Mouse (Mus musculus) liver, embryonic 14.5 days (tissue): ENCODE data around the gene Klf14.

Source experiments
- CTCF ChIP-seq: IDR thresholded peaks from 2 replicates; pipeline ENCODE4 v1.5.1; 2016; ENCODE audit warnings: antibody characterized with exemption, low read depth, control low read depth
- EP300 ChIP-seq: IDR thresholded peaks from 2 replicates; pipeline ENCODE4 v1.6.1; 2016; ENCODE audit warnings: antibody characterized with exemption, low read depth

DNA sequence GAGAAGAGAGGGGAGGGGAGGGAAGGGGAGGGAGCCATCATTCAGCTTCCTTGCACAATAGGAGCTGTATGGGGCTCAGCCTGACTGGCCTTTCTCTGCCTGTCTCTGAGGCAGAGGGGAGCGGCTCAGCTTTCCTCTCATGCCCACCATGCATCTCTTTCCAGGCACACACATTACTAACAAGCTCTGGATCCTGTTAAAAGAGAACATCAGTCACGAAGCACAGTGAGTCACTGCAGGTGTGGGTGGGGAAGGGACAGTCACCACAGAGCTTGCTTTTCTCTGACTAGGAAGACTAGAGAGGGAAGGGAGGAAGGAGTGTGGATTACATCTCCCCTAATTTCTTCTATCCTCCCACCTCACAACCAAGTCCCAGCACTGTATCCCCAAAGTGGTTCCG is 50.9 kb downstream of the Klf14 start:
- no peak for TF ChIP-seq CTCF
- no peak for TF ChIP-seq EP300
